Mouse (Mus musculus) olfactory bulb, adult 2 months (tissue): Measurements from ENCODE around the gene Vsnl1.

Source experiments
- CTCF ChIP-seq: fragments of 200-500 bp; IDR thresholded peaks from 2 replicates; pipeline ENCODE4 v1.5.1; 2012; ENCODE audit warnings: low read depth, mild to moderate bottlenecking, low read length, moderate library complexity; ENCODE audit not compliant: insufficient read depth
- POLR2A ChIP-seq: fragments of 200-500 bp; IDR thresholded peaks from 2 replicates; pipeline ENCODE4 v1.6.1; 2012; ENCODE audit warnings: mild to moderate bottlenecking, low read depth, low read length, moderate library complexity; ENCODE audit not compliant: insufficient read depth

DNA sequence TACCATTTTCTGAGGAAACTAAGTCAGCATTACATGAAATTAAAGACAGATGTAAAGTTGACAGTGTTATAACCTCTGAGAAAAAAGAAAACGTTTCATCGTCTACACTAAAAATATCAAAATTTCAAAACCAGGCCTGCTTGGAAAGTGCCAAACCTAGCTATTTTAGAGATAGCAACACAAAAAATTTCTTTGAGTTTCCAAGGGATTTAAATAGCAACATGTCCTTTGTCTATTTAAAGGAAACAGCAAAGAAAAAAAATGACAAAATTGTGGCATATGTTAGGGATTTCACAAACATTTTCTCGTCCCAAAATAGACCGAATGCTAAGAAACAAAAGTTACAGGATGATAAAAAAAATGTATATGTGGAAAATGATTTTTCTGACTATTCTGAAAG lies 20.2 kb upstream of the Vsnl1 start:
- TF ChIP-seq CTCF (no peak), POLR2A (no peak)
